Mouse (Mus musculus): ENCODE measurements around the gene Gm3776.
"Not testable (repeated sequence)": the region's sequence is repeated elsewhere in the genome, so short reads cannot be mapped to it uniquely, and the experiment has no call there.

Gene Gm3776

GRCm38 (mm10) chr9:78256914-78257313 lies at the start of gene Gm3776:
TSS of gene Gm3776 (plus strand) at chr9:78257129.
- DNase-seq, result not testable (repeated sequence)

GRCm38 (mm10) chr9:78208956-78209355 lies 48.0 kb upstream of the Gm3776 start:
- no peak for DNase-seq

- DNase-seq, result no peak
Observed at GRCm38 (mm10) chr9:78210079-78210478, 46.9 kb upstream of the Gm3776 start.

GRCm38 (mm10) chr9:78210821-78211220 lies 46.1 kb upstream of the Gm3776 start:
- DNase-seq, result no peak

GRCm38 (mm10) chr9:78211521-78211920 lies 45.4 kb upstream of the Gm3776 start:
- no peak for DNase-seq

GRCm38 (mm10) chr9:78212341-78213049 lies 44.4 kb upstream of the Gm3776 start:
- no peak for DNase-seq

GRCm38 (mm10) chr9:78217074-78217473 lies 39.9 kb upstream of the Gm3776 start:
- peak in 1 of 2 experiments; percentile 48 for DNase-seq

GRCm38 (mm10) chr9:78222616-78223015 lies 34.3 kb upstream of the Gm3776 start:
- no peak for DNase-seq

- peak; percentile 41 to 62 for DNase-seq
Observed at GRCm38 (mm10) chr9:78223221-78223902, 33.6 kb upstream of the Gm3776 start.

GRCm38 (mm10) chr9:78224418-78224817 lies 32.5 kb upstream of the Gm3776 start:
- DNase-seq, result no peak

GRCm38 (mm10) chr9:78225304-78225703 lies 31.6 kb upstream of the Gm3776 start:
- DNase-seq, result no peak

- no peak for DNase-seq
Observed at GRCm38 (mm10) chr9:78228122-78228521, 28.8 kb upstream of the Gm3776 start.

GRCm38 (mm10) chr9:78229658-78230057 lies 27.3 kb upstream of the Gm3776 start:
- peak; percentile 56 to 80 for DNase-seq

- DNase-seq, result not testable (repeated sequence)
Observed at GRCm38 (mm10) chr9:78230461-78230860, 26.5 kb upstream of the Gm3776 start, which contains the start of gene Gsta1. TSS of gene Gsta1 (plus strand) at chr9:78230656.

GRCm38 (mm10) chr9:78233121-78233695 lies 23.7 kb upstream of the Gm3776 start:
- DNase-seq, result not testable (repeated sequence)

GRCm38 (mm10) chr9:78255683-78256470 lies 1.1 kb upstream of the Gm3776 start:
- DNase-seq, result peak; percentile 50 to 74

- DNase-seq, result peak; percentile 47 to 65
Observed at GRCm38 (mm10) chr9:78259688-78260087, 2.8 kb downstream of the Gm3776 start.

GRCm38 (mm10) chr9:78270945-78271344 lies 14.0 kb downstream of the Gm3776 start:
- DNase-seq, result not testable (repeated sequence)

GRCm38 (mm10) chr9:78282002-78282711 lies 25.2 kb downstream of the Gm3776 start:
- DNase-seq, result peak; percentile 75 to 84

- DNase-seq, result not testable (repeated sequence)
Observed at GRCm38 (mm10) chr9:78289063-78289462, 32.1 kb downstream of the Gm3776 start.

GRCm38 (mm10) chr9:78289723-78290122 lies 32.8 kb downstream of the Gm3776 start, which contains the start of gene Gm10639:
TSS of gene Gm10639 (plus strand) at chr9:78289923.
- DNase-seq, result not testable (repeated sequence)

GRCm38 (mm10) chr9:78292462-78292861 lies 35.5 kb downstream of the Gm3776 start:
- DNase-seq, result not testable (repeated sequence)
